Mouse (Mus musculus) kidney, embryonic 14.5 days (tissue): Measurements from ENCODE around the gene Lhx4. TPM values are rescaled to one million over a fixed set of nuclear protein-coding genes. Genes with fewer than 3 reads are reported as not detected.

Experiments used
- ATAC-seq: fragments of 200-750 bp; cut with Nextera tagmentation; 2 replicates; pipeline ENCODE4 v1.8.0; 2017; ENCODE audit warnings: moderate number of reproducible peaks, mild to moderate bottlenecking, moderate TSS enrichment, moderate library complexity; ENCODE audit not compliant: low FRiP score, low TSS enrichment
- H3K27ac ChIP-seq: fragments of 300-500 bp; sonication (generic); 2 replicates; pipeline ENCODE4 v1.5.1; 2014; ENCODE audit warnings: low read depth, mild to moderate bottlenecking, low read length, moderate library complexity, mixed read lengths
- H3K27me3 ChIP-seq: fragments of 300-500 bp; sonication (generic); 2 replicates; pipeline ENCODE4 v1.6.1; 2014; ENCODE audit warnings: mild to moderate bottlenecking, low read length; ENCODE audit not compliant: control insufficient read depth, insufficient read depth
- H3K36me3 ChIP-seq: fragments of 300-500 bp; sonication (generic); 2 replicates; pipeline ENCODE4 v1.6.1; 2014; ENCODE audit warnings: low read length, mixed read lengths; ENCODE audit not compliant: control insufficient read depth, insufficient read depth
- H3K4me1 ChIP-seq: fragments of 300-500 bp; sonication (generic); 2 replicates; pipeline ENCODE4 v1.6.1; 2014; ENCODE audit warnings: low read length, mixed read lengths; ENCODE audit not compliant: control insufficient read depth, insufficient read depth
- H3K4me2 ChIP-seq: fragments of 300-500 bp; sonication (generic); replicated peaks from 2 replicates; pipeline ENCODE4 v1.6.1; 2014; ENCODE audit warnings: low read depth, mild to moderate bottlenecking, low read length
- H3K4me3 ChIP-seq: fragments of 300-500 bp; sonication (generic); 2 replicates; pipeline ENCODE4 v1.5.1; 2014; ENCODE audit warnings: mild to moderate bottlenecking, low read length
- H3K9ac ChIP-seq: fragments of 300-500 bp; sonication (generic); 2 replicates; pipeline ENCODE4 v1.6.1; 2014; ENCODE audit warnings: low read depth, mild to moderate bottlenecking, low read length, moderate library complexity
- H3K9me3 ChIP-seq: fragments of 300-500 bp; sonication (generic); 2 replicates; pipeline ENCODE4 v1.6.1; 2016; ENCODE audit warnings: low read length; ENCODE audit not compliant: control insufficient read depth
- WGBS: fragments of 180-500 bp; shearing (Covaris S2); extraction: QIAGEN DNeasy Blood & Tissue Kit; methylation state at CpG from one replicate; pipeline ENCODE4 v1.1.7; 2014; 5-methylcytosine and 5-hydroxymethylcytosine counted together
- polyA plus RNA-seq: library from polyadenylated mRNA; unstranded; fragments of >200 nt; fragmentation: Nextera tagmentation; extraction: Ambion mirVana; gene quantifications from 2 replicates; pipeline ENCODE4 v1.2.1, GENCODE M21; 2014

Gene Lhx4
- polyA plus RNA-seq, 1 experiment from 2014 or later, result 0.08 TPM

GRCm38 (mm10) chr1:155721443-155721842, 30.0 kb downstream of the Lhx4 start:
- Histone ChIP-seq H3K36me3 (no peaks in the 10 kb centered on the region), H3K27ac (no peak overlapping the region), H3K27me3 (peaks cover under 1% of the 10 kb centered on the region; the same call in 1 of the 2 replicates), H3K9me3 (no peaks in the 10 kb centered on the region; the same call in 1 of the 2 replicates), H3K9ac (no peak overlapping the region), H3K4me1 (no peaks in the 10 kb centered on the region), H3K4me3 (no peak overlapping the region), H3K4me2 (no peak overlapping the region)
- WGBS, result 32% methylated on average over 8 of the region's 8 CpGs
- ATAC-seq, result no peak

GRCm38 (mm10) chr1:155720006-155720405, 31.5 kb downstream of the Lhx4 start:
- no peak overlapping the region for H3K27ac ChIP-seq
- no peak overlapping the region for H3K4me2 ChIP-seq
- H3K36me3 ChIP-seq, result no peaks in the 10 kb centered on the region
- no peaks in the 10 kb centered on the region for H3K27me3 ChIP-seq
- H3K9ac ChIP-seq, result no peak overlapping the region
- no peak for ATAC-seq
- H3K4me3 ChIP-seq, result no peak overlapping the region
- no peaks in the 10 kb centered on the region for H3K4me1 ChIP-seq
- no peaks in the 10 kb centered on the region for H3K9me3 ChIP-seq
- WGBS, result 52% methylated on average over 5 of the region's 5 CpGs

- Histone ChIP-seq H3K9ac (no peak overlapping the region), H3K36me3 (no peaks in the 10 kb centered on the region), H3K27me3 (no peaks in the 10 kb centered on the region), H3K9me3 (no peaks in the 10 kb centered on the region), H3K4me1 (no peaks in the 10 kb centered on the region), H3K4me2 (no peak overlapping the region), H3K4me3 (no peak overlapping the region), H3K27ac (no peak overlapping the region)
- WGBS, result 75% methylated on average over 3 of the region's 3 CpGs
- no peak for ATAC-seq
Observed at GRCm38 (mm10) chr1:155718851-155719250, 32.6 kb downstream of the Lhx4 start.

- no peaks in the 10 kb centered on the region for H3K27me3 ChIP-seq
- H3K36me3 ChIP-seq, result no peaks in the 10 kb centered on the region
- no peak overlapping the region for H3K4me2 ChIP-seq
Observed at GRCm38 (mm10) chr1:155717301-155717700, 34.2 kb downstream of the Lhx4 start.

GRCm38 (mm10) chr1:155715366-155715765, 36.1 kb downstream of the Lhx4 start:
- Histone ChIP-seq H3K27me3 (no peaks in the 10 kb centered on the region), H3K4me2 (no peak overlapping the region), H3K36me3 (no peaks in the 10 kb centered on the region), H3K9ac (no peak overlapping the region; the same call in 1 of the 2 replicates), H3K4me1 (no peaks in the 10 kb centered on the region), H3K4me3 (no peak overlapping the region), H3K9me3 (no peaks in the 10 kb centered on the region), H3K27ac (no peak overlapping the region)
- ATAC-seq, result no peak

More at GRCm38 (mm10) chr1:155717301-155717700, 34.2 kb downstream of the Lhx4 start:
- H3K4me3 ChIP-seq, result no peak overlapping the region
- no peaks in the 10 kb centered on the region for H3K9me3 ChIP-seq
- H3K9ac ChIP-seq, result no peak overlapping the region
- 92% methylated on average over 12 of the region's 12 CpGs for WGBS
- no peaks in the 10 kb centered on the region for H3K4me1 ChIP-seq
- H3K27ac ChIP-seq, result no peak overlapping the region
- ATAC-seq, result no peak

- H3K27ac ChIP-seq, result no peak overlapping the region
- no peak for ATAC-seq
- H3K4me3 ChIP-seq, result no peak overlapping the region
- no peak overlapping the region for H3K4me2 ChIP-seq
- no peak overlapping the region for H3K9ac ChIP-seq
- WGBS, result 55% methylated on average over 2 of the region's 2 CpGs
- H3K27me3 ChIP-seq, result no peaks in the 10 kb centered on the region
- no peaks in the 10 kb centered on the region for H3K36me3 ChIP-seq
- H3K9me3 ChIP-seq, result no peaks in the 10 kb centered on the region
- H3K4me1 ChIP-seq, result no peaks in the 10 kb centered on the region
Observed at GRCm38 (mm10) chr1:155713306-155713705, 38.2 kb downstream of the Lhx4 start.

GRCm38 (mm10) chr1:155704182-155704581, 47.3 kb downstream of the Lhx4 start:
- Histone ChIP-seq H3K27ac (no peak overlapping the region), H3K9me3 (no peaks in the 10 kb centered on the region), H3K9ac (no peak overlapping the region), H3K4me3 (no peak overlapping the region), H3K27me3 (no peaks in the 10 kb centered on the region), H3K36me3 (no peaks in the 10 kb centered on the region), H3K4me1 (no peaks in the 10 kb centered on the region), H3K4me2 (no peak overlapping the region)
- no peak for ATAC-seq
- WGBS, result 58% methylated on average over 5 of the region's 5 CpGs

GRCm38 (mm10) chr1:155703191-155703680, 48.2 kb downstream of the Lhx4 start:
- 87% methylated on average over 5 of the region's 5 CpGs for WGBS
- ATAC-seq, result no peak
- H3K36me3 ChIP-seq, result no peaks in the 10 kb centered on the region
- no peak overlapping the region for H3K9ac ChIP-seq
- H3K4me2 ChIP-seq, result no peak overlapping the region
- peaks cover 4% of the 10 kb centered on the region; the same call in 1 of the 2 replicates for H3K4me1 ChIP-seq
- no peak overlapping the region for H3K4me3 ChIP-seq
- no peaks in the 10 kb centered on the region for H3K9me3 ChIP-seq
- no peaks in the 10 kb centered on the region for H3K27me3 ChIP-seq
- no peak overlapping the region for H3K27ac ChIP-seq

- Histone ChIP-seq H3K27me3 (no peaks in the 10 kb centered on the region), H3K36me3 (no peaks in the 10 kb centered on the region)
- no peak for ATAC-seq
Observed at GRCm38 (mm10) chr1:155700886-155701285, 50.6 kb downstream of the Lhx4 start.

More at GRCm38 (mm10) chr1:155700886-155701285, 50.6 kb downstream of the Lhx4 start:
- no peak overlapping the region for H3K4me2 ChIP-seq
- H3K9ac ChIP-seq, result no peak overlapping the region
- H3K27ac ChIP-seq, result no peak overlapping the region
- peaks cover 5% of the 10 kb centered on the region; the same call in 1 of the 2 replicates for H3K4me1 ChIP-seq
- H3K9me3 ChIP-seq, result no peaks in the 10 kb centered on the region
- H3K4me3 ChIP-seq, result no peak overlapping the region
